Comparison of ENCODE assay signal across 18 mouse cellular contexts in the genomic region with DNA sequence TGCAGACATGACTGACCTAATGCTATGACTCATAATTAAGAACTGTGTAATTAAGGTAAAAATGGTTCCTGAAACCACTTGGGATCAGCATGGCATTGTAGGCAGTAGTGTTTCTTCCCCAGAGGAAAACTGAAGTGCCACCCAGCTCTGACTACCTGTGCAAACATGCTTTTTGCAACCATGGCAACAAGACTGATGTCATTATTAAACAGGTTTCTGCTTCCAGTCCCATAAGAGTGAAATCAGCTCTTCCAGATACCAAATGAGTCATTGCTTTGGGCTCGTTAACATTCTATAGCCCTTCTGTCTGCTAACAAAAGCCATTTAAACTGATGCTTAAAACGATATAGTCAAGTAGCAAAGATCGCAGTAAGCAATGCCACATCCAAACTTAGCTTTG.
DNase-seq lines count a peak whose midpoint lies in the region; ATAC-seq lines count a peak whose summit lies in the region.
"Had no signal": no experiment of that assay in that cellular context is flagged by ENCODE, and none has a peak within 500 bp of the region (broad histone marks: within the 10 kb centered on the region; RNA-seq: fewer than 3 reads in every experiment).

No protein-coding gene starts in this region.

- no peak overlapping the region for H3K9ac ChIP-seq in forebrain, embryonic 14.5 days (ENCODE audit: low read length)
- no peak overlapping the region for H3K9ac ChIP-seq in forebrain, embryonic 15.5 days (replicated peaks)
- H3K9ac ChIP-seq in midbrain, embryonic 14.5 days (replicated peaks; ENCODE audit: low read length) = no peak overlapping the region
- no peak overlapping the region for H3K9ac ChIP-seq in midbrain, embryonic 11.5 days (ENCODE audit: low read length)
- H3K9ac ChIP-seq in stomach, embryonic 14.5 days (replicated peaks; ENCODE audit: low read depth, low read length) = no peak overlapping the region
- H3K9ac ChIP-seq: heart, embryonic 13.5 days; limb, embryonic 13.5 days had no signal

- no peaks in the 10 kb centered on the region for H3K36me3 ChIP-seq in forebrain, embryonic 14.5 days (ENCODE audit: control insufficient read depth, insufficient read depth, low read length)
- H3K36me3 ChIP-seq in forebrain, embryonic 15.5 days = no peaks in the 10 kb centered on the region
- H3K36me3 ChIP-seq in midbrain, embryonic 14.5 days (ENCODE audit: control insufficient read depth, insufficient read depth, low read length) = no peaks in the 10 kb centered on the region
- no peaks in the 10 kb centered on the region for H3K36me3 ChIP-seq in midbrain, embryonic 11.5 days (ENCODE audit: control insufficient read depth, insufficient read depth, low read length)
- no peaks in the 10 kb centered on the region for H3K36me3 ChIP-seq in stomach, embryonic 14.5 days (ENCODE audit: control insufficient read depth, insufficient read depth, low read length)
- H3K36me3 ChIP-seq: G1E; heart, embryonic 13.5 days; limb, embryonic 13.5 days had no signal

- intact Hi-C loops in heart, postnatal 36 days (cut with DNase I) = no loop called here

- 17% methylated on average over 3 of the region's 3 CpGs for WGBS in forebrain, embryonic 14.5 days
- 24% methylated on average over 3 of the region's 3 CpGs for WGBS in forebrain, embryonic 15.5 days
- WGBS in midbrain, embryonic 14.5 days = 83% methylated on average over 3 of the region's 3 CpGs
- 83% methylated on average over 3 of the region's 3 CpGs for WGBS in midbrain, embryonic 11.5 days
- 68% methylated on average over 3 of the region's 3 CpGs for WGBS in stomach, embryonic 14.5 days

- H3K9me3 ChIP-seq in forebrain, embryonic 14.5 days (replicated peaks; ENCODE audit: control insufficient read depth, low read length) = no peaks in the 10 kb centered on the region
- H3K9me3 ChIP-seq in forebrain, embryonic 15.5 days = no peaks in the 10 kb centered on the region
- H3K9me3 ChIP-seq in midbrain, embryonic 14.5 days (ENCODE audit: control insufficient read depth, low read length) = no peaks in the 10 kb centered on the region
- H3K9me3 ChIP-seq in midbrain, embryonic 11.5 days (ENCODE audit: control insufficient read depth, low read length) = no peaks in the 10 kb centered on the region
- H3K9me3 ChIP-seq in stomach, embryonic 14.5 days (ENCODE audit: control insufficient read depth, low read depth, low read length) = no peaks in the 10 kb centered on the region
- H3K9me3 ChIP-seq: G1E; heart, embryonic 13.5 days; limb, embryonic 13.5 days had no signal

- no peak overlapping the region for H3K27ac ChIP-seq in forebrain, embryonic 14.5 days (ENCODE audit: low read depth, low read length)
- H3K27ac ChIP-seq in forebrain, embryonic 15.5 days (replicated peaks) = no peak overlapping the region
- no peak overlapping the region for H3K27ac ChIP-seq in midbrain, embryonic 14.5 days (replicated peaks; ENCODE audit: low read depth, low read length)
- no peak overlapping the region for H3K27ac ChIP-seq in midbrain, embryonic 11.5 days (ENCODE audit: low read depth, low read length)
- H3K27ac ChIP-seq in stomach, embryonic 14.5 days (ENCODE audit: low read length) = no peak overlapping the region
- H3K27ac ChIP-seq: heart, embryonic 13.5 days; limb, embryonic 13.5 days had no signal

- H3K4me3 ChIP-seq in forebrain, embryonic 14.5 days (ENCODE audit: low read depth, low read length) = no peak overlapping the region
- no peak overlapping the region for H3K4me3 ChIP-seq in forebrain, embryonic 15.5 days
- H3K4me3 ChIP-seq in midbrain, embryonic 14.5 days (replicated peaks; ENCODE audit: low read depth, low read length) = no peak overlapping the region
- no peak overlapping the region for H3K4me3 ChIP-seq in midbrain, embryonic 11.5 days (ENCODE audit: low read depth, low read length)
- no peak overlapping the region for H3K4me3 ChIP-seq in stomach, embryonic 14.5 days (ENCODE audit: low read depth, low read length)
- H3K4me3 ChIP-seq: heart, embryonic 13.5 days; limb, embryonic 13.5 days had no signal

- no peaks in the 10 kb centered on the region for H3K27me3 ChIP-seq in forebrain, embryonic 14.5 days (replicated peaks; ENCODE audit: control insufficient read depth, insufficient read depth, low read length)
- H3K27me3 ChIP-seq in forebrain, embryonic 15.5 days = no peaks in the 10 kb centered on the region
- H3K27me3 ChIP-seq in midbrain, embryonic 14.5 days (ENCODE audit: control insufficient read depth, insufficient read depth, low read length) = no peaks in the 10 kb centered on the region
- no peaks in the 10 kb centered on the region for H3K27me3 ChIP-seq in midbrain, embryonic 11.5 days (ENCODE audit: control insufficient read depth, insufficient read depth, low read length)
- no peaks in the 10 kb centered on the region for H3K27me3 ChIP-seq in stomach, embryonic 14.5 days (ENCODE audit: control insufficient read depth, insufficient read depth, low read length)
- H3K27me3 ChIP-seq: heart, embryonic 13.5 days; limb, embryonic 13.5 days had no signal

- H3K4me1 ChIP-seq in forebrain, embryonic 14.5 days (ENCODE audit: control insufficient read depth, insufficient read depth, low read length) = no peaks in the 10 kb centered on the region
- no peaks in the 10 kb centered on the region for H3K4me1 ChIP-seq in forebrain, embryonic 15.5 days
- no peaks in the 10 kb centered on the region for H3K4me1 ChIP-seq in midbrain, embryonic 14.5 days (ENCODE audit: control insufficient read depth, insufficient read depth, low read length)
- H3K4me1 ChIP-seq in midbrain, embryonic 11.5 days (ENCODE audit: control insufficient read depth, insufficient read depth, low read length) = no peaks in the 10 kb centered on the region
- no peaks in the 10 kb centered on the region for H3K4me1 ChIP-seq in stomach, embryonic 14.5 days (ENCODE audit: control insufficient read depth, insufficient read depth, low read length)
- H3K4me1 ChIP-seq: heart, embryonic 13.5 days; limb, embryonic 13.5 days had no signal

- peak; percentile 71 for ATAC-seq in forebrain, embryonic 14.5 days
- no peak for ATAC-seq in forebrain, embryonic 15.5 days (replicated peaks)
- no peak for ATAC-seq in midbrain, embryonic 14.5 days (ENCODE audit: low FRiP score, low TSS enrichment)
- no peak for ATAC-seq in midbrain, embryonic 11.5 days (ENCODE audit: low FRiP score)
- peak; percentile 80; the same call in 1 of the 2 replicates for ATAC-seq in stomach, embryonic 14.5 days (ENCODE audit: insufficient number of reproducible peaks, insufficient read depth, low FRiP score, low read depth)

- H3K4me2 ChIP-seq in forebrain, embryonic 14.5 days (ENCODE audit: low read length) = no peak overlapping the region
- no peak overlapping the region for H3K4me2 ChIP-seq in forebrain, embryonic 15.5 days (replicated peaks)
- H3K4me2 ChIP-seq in midbrain, embryonic 14.5 days (ENCODE audit: low read length) = no peak overlapping the region
- H3K4me2 ChIP-seq in midbrain, embryonic 11.5 days = no peak overlapping the region
- no peak overlapping the region for H3K4me2 ChIP-seq in stomach, embryonic 14.5 days (replicated peaks; ENCODE audit: low read depth, low read length)
- H3K4me2 ChIP-seq: heart, embryonic 13.5 days; limb, embryonic 13.5 days had no signal

- peak; percentile 39 for DNase-seq in forebrain, embryonic 14.5 days (ENCODE audit: low spot score)
- peak; percentile 14 for DNase-seq in midbrain, embryonic 14.5 days
- no peak for DNase-seq in midbrain, embryonic 11.5 days (ENCODE audit: low spot score, missing footprints)
- peak; percentile 47 for DNase-seq in brain, adult 2 months (ENCODE audit: low read depth, low spot score)
- no peak for DNase-seq in heart, postnatal 36 days
- DNase-seq in kidney, postnatal 4 days = no peak
- DNase-seq: B cell, adult 2 months; cerebellum, adult 9-10 months; gastrocnemius, postnatal 36 days; kidney, adult 11 months; kidney, postnatal 36 days; right cerebral cortex, postnatal 25 days; thymus, postnatal 4 days had no signal

Comparison
In these comparisons a context has a peak if more than half of its experiments do, and no peak if none do; other contexts are left out.
1. ATAC-seq: peak in forebrain, embryonic 14.5 days (single experiment) and stomach, embryonic 14.5 days (single experiment); none in forebrain, embryonic 15.5 days (single experiment), midbrain, embryonic 14.5 days (single experiment) and midbrain, embryonic 11.5 days (single experiment).
2. DNase-seq: peak in forebrain, embryonic 14.5 days (single experiment), midbrain, embryonic 14.5 days (single experiment) and brain, adult 2 months (single experiment); none in midbrain, embryonic 11.5 days (single experiment), heart, postnatal 36 days (0 of 2) and kidney, postnatal 4 days (0 of 2).